Mouse (Mus musculus) thymus, postnatal 0 days (tissue): ENCODE results near the gene Stk10. TPM values are rescaled to one million over a fixed set of nuclear protein-coding genes. Genes with fewer than 3 reads are reported as not detected.

Source experiments
- DNase-seq: peaks from one replicate; pipeline ENCODE4 v3.0.0-alpha.2; 2015; ENCODE audit warnings: low spot score
- polyA plus RNA-seq: library from polyadenylated mRNA; unstranded; fragments of >200 nt; fragmentation: Nextera tagmentation; extraction: Ambion mirVana; gene quantifications from 2 replicates; pipeline ENCODE4 v1.2.1, GENCODE M21; 2015

The Stk10 gene
- polyA plus RNA-seq, 1 experiment from 2014 or later: 12.9 TPM

- DNase-seq: no peak
Observed at GRCm38 (mm10) chr11:32567000-32567855, 34.1 kb downstream of the Stk10 start.

- DNase-seq: no peak
Observed at GRCm38 (mm10) chr11:32568060-32568459, 35.0 kb downstream of the Stk10 start.

GRCm38 (mm10) chr11:32568637-32569293 is 35.7 kb downstream of the Stk10 start:
- DNase-seq: no peak

GRCm38 (mm10) chr11:32571103-32571502 is 38.0 kb downstream of the Stk10 start:
- no peak for DNase-seq

GRCm38 (mm10) chr11:32573669-32574068 is 40.6 kb downstream of the Stk10 start:
- DNase-seq: no peak

GRCm38 (mm10) chr11:32575964-32576759 is 43.1 kb downstream of the Stk10 start:
- DNase-seq: no peak

GRCm38 (mm10) chr11:32576760-32577050 is 43.6 kb downstream of the Stk10 start:
- DNase-seq: no peak

GRCm38 (mm10) chr11:32580305-32580947 is 47.3 kb downstream of the Stk10 start:
- peak; percentile 85 for DNase-seq

GRCm38 (mm10) chr11:32581031-32581430 is 47.9 kb downstream of the Stk10 start:
- no peak for DNase-seq

- DNase-seq: peak; percentile 85
Observed at GRCm38 (mm10) chr11:32582813-32583212, 49.7 kb downstream of the Stk10 start.

GRCm38 (mm10) chr11:32585996-32586395 is 52.9 kb downstream of the Stk10 start:
- no peak for DNase-seq

GRCm38 (mm10) chr11:32587191-32588089 is 54.3 kb downstream of the Stk10 start:
- DNase-seq: peak; percentile 61

GRCm38 (mm10) chr11:32588090-32588891 is 55.2 kb downstream of the Stk10 start:
- peak; percentile 85 for DNase-seq

GRCm38 (mm10) chr11:32588892-32589172 is 55.7 kb downstream of the Stk10 start:
- no peak for DNase-seq

GRCm38 (mm10) chr11:32589201-32589600 is 56.1 kb downstream of the Stk10 start:
- no peak for DNase-seq

GRCm38 (mm10) chr11:32589791-32590190 is 56.7 kb downstream of the Stk10 start:
- no peak for DNase-seq

GRCm38 (mm10) chr11:32590205-32590604 is 57.1 kb downstream of the Stk10 start:
- DNase-seq: no peak

GRCm38 (mm10) chr11:32591921-32592850 is 59.1 kb downstream of the Stk10 start:
- peak; percentile 39 for DNase-seq

GRCm38 (mm10) chr11:32593081-32593480 is 60.0 kb downstream of the Stk10 start:
- no peak for DNase-seq
